Mouse (Mus musculus) heart, embryonic 10.5 days (tissue): ENCODE results near the gene Cadps. TPM values are rescaled to one million over a fixed set of nuclear protein-coding genes. Genes with fewer than 3 reads are reported as not detected.
"Not testable (repeated sequence)": the region's sequence is repeated elsewhere in the genome, so short reads cannot be mapped to it uniquely, and the experiment has no call there.

Experiments used
- DNase-seq: peaks from one replicate; pipeline ENCODE4 v3.0.0-alpha.2; 2017; ENCODE audit warnings: low spot score
- H3K27ac ChIP-seq: fragments of 300-500 bp; sonication (generic); 2 replicates; pipeline ENCODE4 v1.5.1; 2016; ENCODE audit warnings: mild to moderate bottlenecking
- H3K27me3 ChIP-seq: fragments of 300-500 bp; sonication (generic); 2 replicates; pipeline ENCODE4 v1.6.1; 2016; ENCODE audit warnings: mild to moderate bottlenecking; ENCODE audit not compliant: poor library complexity, insufficient read depth, severe bottlenecking
- H3K36me3 ChIP-seq: fragments of 300-500 bp; sonication (generic); 2 replicates; pipeline ENCODE4 v1.6.1; 2016; ENCODE audit warnings: mild to moderate bottlenecking, moderate library complexity
- H3K4me1 ChIP-seq: fragments of 300-500 bp; sonication (generic); 2 replicates; pipeline ENCODE4 v1.6.1; 2016; ENCODE audit warnings: mild to moderate bottlenecking
- H3K4me3 ChIP-seq: fragments of 300-500 bp; sonication (generic); 2 replicates; pipeline ENCODE4 v1.5.1; 2016; ENCODE audit warnings: mild to moderate bottlenecking, moderate library complexity
- H3K9me3 ChIP-seq: fragments of 300-500 bp; sonication (generic); 2 replicates; pipeline ENCODE4 v1.6.1; 2016; ENCODE audit warnings: mild to moderate bottlenecking, moderate library complexity
- WGBS: fragments of 180-500 bp; shearing (Covaris S2); methylation state at CpG from one replicate; pipeline ENCODE4 v1.1.7; 2016; 5-methylcytosine and 5-hydroxymethylcytosine counted together
- polyA plus RNA-seq: library from polyadenylated mRNA; unstranded; fragments of >200 nt; fragmentation: Nextera tagmentation; extraction: Ambion mirVana; gene quantifications from 2 replicates; pipeline ENCODE4 v1.2.1, GENCODE M21; 2016

The Cadps gene
- polyA plus RNA-seq, 1 experiment from 2014 or later = 0.65 TPM

DNA sequence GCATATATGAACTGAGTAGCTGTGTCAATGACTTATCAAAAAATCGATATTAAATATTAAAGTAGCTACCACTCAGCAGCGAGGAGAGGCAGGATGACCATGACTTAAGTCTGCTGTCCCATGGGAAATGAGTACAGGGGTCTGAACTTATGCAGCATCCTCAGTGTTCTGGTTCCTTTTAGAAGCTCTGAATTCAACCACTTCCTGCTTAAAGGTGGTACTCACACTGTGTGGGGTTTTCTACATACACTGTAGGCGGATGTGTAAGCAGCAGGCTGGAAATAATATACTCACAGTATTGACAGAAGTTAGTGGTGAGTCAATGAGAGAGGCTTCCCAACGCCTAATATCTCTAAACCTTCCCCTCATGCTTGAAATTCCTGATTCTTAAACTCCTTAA lies 215.9 kb downstream of the Cadps start:
- 72% methylated on average over 4 of the region's 4 CpGs for WGBS
- Histone ChIP-seq H3K9me3 (no peaks in the 10 kb centered on the region), H3K27ac (no peak overlapping the region), H3K4me3 (no peak overlapping the region), H3K36me3 (no peaks in the 10 kb centered on the region), H3K27me3 (no peaks in the 10 kb centered on the region), H3K4me1 (no peaks in the 10 kb centered on the region)
- DNase-seq = no peak

DNA sequence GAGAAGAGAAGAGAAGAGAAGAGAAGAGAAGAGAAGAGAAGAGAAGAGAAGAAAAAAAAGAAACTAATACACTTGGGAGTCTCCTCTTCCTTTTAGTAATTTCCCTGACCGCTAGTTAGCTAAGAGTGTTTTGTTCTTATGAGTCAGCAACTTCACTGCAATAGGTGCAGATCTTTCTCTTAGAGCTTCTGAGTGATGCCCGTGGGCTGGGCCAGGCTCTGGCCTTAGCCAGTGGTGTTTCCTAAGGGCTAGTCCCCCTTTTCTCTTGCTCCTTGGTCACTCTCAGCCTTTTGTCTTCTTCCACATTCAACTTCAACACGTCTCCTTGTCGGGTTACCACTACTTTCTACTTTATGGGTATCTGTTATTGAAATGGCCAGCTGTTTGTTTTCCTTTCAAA lies 216.7 kb downstream of the Cadps start:
- Histone ChIP-seq H3K9me3 (no peaks in the 10 kb centered on the region), H3K36me3 (no peaks in the 10 kb centered on the region), H3K4me1 (no peaks in the 10 kb centered on the region), H3K27me3 (no peaks in the 10 kb centered on the region), H3K4me3 (no peak overlapping the region), H3K27ac (no peak overlapping the region)
- 84% methylated on average over 4 of the region's 4 CpGs for WGBS
- DNase-seq = no peak

- Histone ChIP-seq H3K27me3 (no peaks in the 10 kb centered on the region), H3K9me3 (no peaks in the 10 kb centered on the region), H3K4me3 (no peak overlapping the region), H3K4me1 (no peaks in the 10 kb centered on the region), H3K36me3 (no peaks in the 10 kb centered on the region), H3K27ac (no peak overlapping the region)
- DNase-seq = no peak
- WGBS = 79% methylated on average over 2 of the region's 2 CpGs
These were observed 220.8 kb downstream of the Cadps start for GRCm38 (mm10) chr14:12602080-12602479.

DNA sequence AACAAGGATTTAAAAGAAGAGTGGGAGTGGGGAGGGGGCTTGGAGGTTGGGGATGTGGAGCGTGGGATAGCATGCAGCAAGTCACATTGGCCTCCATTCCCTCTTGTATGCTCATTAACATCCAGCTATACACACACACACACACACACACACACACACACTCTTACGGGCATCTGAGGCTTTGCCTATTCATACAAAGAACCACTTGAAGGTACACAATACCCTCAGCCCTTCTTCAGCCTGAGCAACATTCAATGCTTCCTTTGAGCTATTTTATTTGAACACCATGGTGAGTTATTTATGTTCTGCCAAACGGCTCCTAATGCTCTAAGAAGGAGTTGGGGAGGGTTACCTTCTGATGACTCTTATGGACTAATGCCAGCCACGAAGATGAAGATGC lies 227.6 kb downstream of the Cadps start:
- Histone ChIP-seq H3K36me3 (no peaks in the 10 kb centered on the region), H3K4me1 (no peaks in the 10 kb centered on the region), H3K27me3 (no peaks in the 10 kb centered on the region), H3K4me3 (no peak overlapping the region), H3K9me3 (no peaks in the 10 kb centered on the region), H3K27ac (no peak overlapping the region)
- WGBS = 72% methylated on average over 4 of the region's 4 CpGs
- DNase-seq = no peak

DNA sequence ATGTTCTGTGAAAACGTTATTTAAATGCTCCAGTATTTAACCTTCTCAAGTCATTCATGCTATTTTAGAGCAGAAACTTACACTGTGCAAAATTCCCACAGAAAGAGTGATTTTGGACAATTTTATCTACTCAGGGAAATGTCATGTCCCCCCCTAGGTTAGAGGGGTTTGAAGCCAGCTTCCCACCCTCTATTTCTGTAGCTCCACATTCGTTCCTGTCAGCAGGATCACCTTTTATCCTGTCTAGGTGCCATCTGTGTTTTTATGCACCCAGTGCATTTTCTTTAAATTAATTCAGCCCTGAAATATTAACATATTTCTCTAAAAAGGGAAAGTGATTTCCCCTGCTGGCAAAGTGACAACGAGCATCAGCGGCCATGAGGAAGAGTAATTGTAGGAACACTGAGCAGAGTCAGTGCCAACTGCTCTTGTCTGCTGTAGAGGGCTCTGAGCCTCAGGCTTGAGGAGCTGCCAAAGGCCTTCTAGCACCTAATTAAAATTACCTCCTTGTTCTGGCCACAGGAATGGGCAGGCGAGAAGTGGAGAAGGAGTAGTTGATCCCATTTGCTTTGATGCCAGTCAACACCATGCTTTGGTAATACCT lies 230.3 kb downstream of the Cadps start:
- WGBS = 76% methylated on average over 5 of the region's 5 CpGs
- H3K4me1 ChIP-seq = no peaks in the 10 kb centered on the region
- no peaks in the 10 kb centered on the region for H3K36me3 ChIP-seq

DNA sequence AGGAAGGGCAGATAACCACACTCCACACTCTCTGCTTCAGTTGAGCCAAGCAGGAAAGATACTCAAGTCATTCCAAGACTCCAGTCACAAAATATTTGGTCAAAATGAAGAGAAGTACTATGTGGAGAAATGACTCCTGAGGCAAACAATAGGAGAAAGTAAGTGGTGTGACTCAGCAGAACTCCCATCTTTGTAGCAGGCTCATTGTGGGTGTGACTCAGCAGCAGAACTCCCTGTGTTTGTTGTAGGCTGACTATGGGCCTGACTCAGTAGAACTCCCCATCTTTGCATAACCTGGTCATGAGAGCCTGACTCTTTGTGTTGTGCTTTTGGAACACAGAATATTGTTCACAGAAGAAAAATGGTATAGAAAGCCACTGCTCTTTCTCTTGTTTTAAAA lies 231.1 kb downstream of the Cadps start:
- no peak overlapping the region for H3K4me3 ChIP-seq
- H3K9me3 ChIP-seq = no peaks in the 10 kb centered on the region
- no peaks in the 10 kb centered on the region for H3K27me3 ChIP-seq
- no peaks in the 10 kb centered on the region for H3K36me3 ChIP-seq
- H3K27ac ChIP-seq = no peak overlapping the region
- H3K4me1 ChIP-seq = no peaks in the 10 kb centered on the region
- DNase-seq = no peak

More for the DNA sequence above, 230.3 kb downstream of the Cadps start:
- DNase-seq = no peak
- Histone ChIP-seq H3K9me3 (no peaks in the 10 kb centered on the region), H3K27ac (no peak overlapping the region), H3K27me3 (no peaks in the 10 kb centered on the region), H3K4me3 (no peak overlapping the region)

DNA sequence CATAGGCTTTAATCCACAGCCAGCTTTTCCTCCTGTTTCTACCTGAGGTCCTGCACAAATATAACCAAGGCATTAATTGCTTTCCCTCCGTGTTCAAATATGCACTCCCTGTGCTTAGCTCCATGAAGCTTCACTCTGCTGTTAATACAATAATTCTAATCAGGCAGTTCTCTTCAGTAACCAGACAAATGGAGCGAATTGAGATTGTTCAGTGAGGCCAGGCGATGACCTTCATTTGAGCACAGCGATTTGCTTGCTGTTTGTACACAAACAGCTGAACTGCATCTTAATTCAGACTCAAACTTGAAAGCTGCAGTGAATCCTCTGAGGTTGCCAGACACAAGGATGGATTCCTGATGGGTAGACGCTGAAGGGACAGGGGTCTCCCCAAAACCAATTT lies 239.3 kb downstream of the Cadps start:
- Histone ChIP-seq H3K36me3 (no peaks in the 10 kb centered on the region), H3K9me3 (no peaks in the 10 kb centered on the region), H3K4me1 (peaks cover 9% of the 10 kb centered on the region; the same call in 1 of the 2 replicates), H3K27me3 (no peaks in the 10 kb centered on the region), H3K27ac (no peak overlapping the region), H3K4me3 (no peak overlapping the region)
- no peak for DNase-seq
- 85% methylated on average over 5 of the region's 5 CpGs for WGBS

DNA sequence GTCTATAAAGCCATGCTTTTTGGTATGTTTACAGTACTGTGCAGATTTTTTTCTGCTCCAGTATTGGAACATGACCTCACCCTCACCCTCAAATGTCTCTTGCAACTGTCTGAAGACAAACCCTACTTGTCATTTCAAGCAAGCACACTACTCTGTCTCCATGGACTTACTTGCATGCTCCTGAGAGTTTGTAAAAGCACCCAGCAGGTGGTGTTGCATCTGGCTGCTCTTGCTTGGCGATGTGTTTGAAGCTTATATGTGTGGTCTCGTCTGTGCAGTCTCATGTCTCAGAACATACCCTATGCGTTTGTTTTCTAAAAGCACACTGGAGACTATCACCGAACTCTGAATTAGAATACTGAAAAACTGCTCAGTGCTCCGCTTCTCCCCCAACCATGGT lies 241.2 kb downstream of the Cadps start:
- no peaks in the 10 kb centered on the region for H3K9me3 ChIP-seq
- H3K4me1 ChIP-seq = peaks cover 9% of the 10 kb centered on the region; the same call in 1 of the 2 replicates
- H3K27ac ChIP-seq = no peak overlapping the region
- H3K27me3 ChIP-seq = no peaks in the 10 kb centered on the region
- no peaks in the 10 kb centered on the region for H3K36me3 ChIP-seq
- no peak for DNase-seq
- no peak overlapping the region for H3K4me3 ChIP-seq
- WGBS = 84% methylated on average over 5 of the region's 5 CpGs

DNA sequence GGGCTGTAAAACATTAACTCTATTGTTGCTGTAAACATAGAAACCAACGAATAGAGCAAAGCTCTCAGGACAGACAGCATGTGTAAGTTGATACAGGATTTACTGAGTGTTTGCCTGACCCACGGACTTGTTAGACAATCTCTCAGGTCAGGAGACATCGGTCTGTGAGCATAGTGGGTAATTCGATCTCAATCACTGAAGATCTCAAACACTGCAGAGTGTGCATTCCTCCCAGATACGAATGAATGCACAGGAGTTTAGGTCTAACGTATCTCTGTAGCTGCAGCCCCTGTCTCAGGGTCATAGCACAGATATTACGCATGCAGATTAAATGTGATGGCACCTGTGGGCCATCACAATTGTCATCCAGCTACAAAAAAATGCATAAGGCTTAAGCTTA lies 242.1 kb downstream of the Cadps start:
- Histone ChIP-seq H3K9me3 (no peaks in the 10 kb centered on the region), H3K36me3 (no peaks in the 10 kb centered on the region), H3K4me1 (peaks cover 9% of the 10 kb centered on the region; the same call in 1 of the 2 replicates), H3K27ac (no peak overlapping the region), H3K4me3 (no peak overlapping the region), H3K27me3 (no peaks in the 10 kb centered on the region)
- no peak for DNase-seq
- WGBS = 48% methylated on average over 7 of the region's 7 CpGs

- DNase-seq = no peak
- no peak overlapping the region for H3K4me3 ChIP-seq
- H3K36me3 ChIP-seq = no peaks in the 10 kb centered on the region
- no peaks in the 10 kb centered on the region for H3K27me3 ChIP-seq
- H3K27ac ChIP-seq = no peak overlapping the region
- no peaks in the 10 kb centered on the region for H3K9me3 ChIP-seq
- peaks cover 6% of the 10 kb centered on the region; the same call in 1 of the 2 replicates for H3K4me1 ChIP-seq
- 77% methylated on average over 1 of the region's 1 CpGs for WGBS
These were observed 244.7 kb downstream of the Cadps start for GRCm38 (mm10) chr14:12578156-12578555.

GRCm38 (mm10) chr14:12577475-12578140 lies 245.3 kb downstream of the Cadps start:
- Histone ChIP-seq H3K9me3 (no peaks in the 10 kb centered on the region), H3K27me3 (no peaks in the 10 kb centered on the region), H3K4me1 (peaks cover 6% of the 10 kb centered on the region; the same call in 1 of the 2 replicates), H3K27ac (no peak overlapping the region), H3K36me3 (no peaks in the 10 kb centered on the region), H3K4me3 (no peak overlapping the region)
- WGBS = 75% methylated on average over 2 of the region's 2 CpGs
- DNase-seq = no peak

DNA sequence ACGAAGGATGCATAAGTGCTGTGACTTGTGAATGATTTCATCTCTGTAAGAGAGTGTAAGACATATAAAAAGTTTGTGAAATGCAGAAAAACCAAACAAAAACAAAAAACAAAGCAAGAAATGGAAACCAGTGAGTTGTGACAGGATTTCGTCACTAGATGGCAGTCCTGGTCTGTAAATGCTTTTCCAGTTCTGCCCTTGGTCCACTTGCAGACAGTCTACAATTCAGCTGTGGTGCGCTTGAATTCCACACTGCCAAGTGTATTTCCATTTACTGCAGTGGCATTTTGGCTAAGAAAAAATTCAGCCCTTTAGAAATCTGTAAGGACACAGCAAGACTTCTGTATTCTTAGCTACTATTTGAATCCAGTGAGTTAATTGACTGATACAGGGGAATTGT lies 247.8 kb downstream of the Cadps start:
- Histone ChIP-seq H3K9me3 (no peaks in the 10 kb centered on the region), H3K36me3 (no peaks in the 10 kb centered on the region), H3K27me3 (no peaks in the 10 kb centered on the region), H3K27ac (no peak overlapping the region), H3K4me3 (no peak overlapping the region), H3K4me1 (0 out of 2 replicates have a peak, but pooled peaks cover 6% of the 10 kb centered on the region)
- 29% methylated on average over 3 of the region's 3 CpGs for WGBS
- no peak for DNase-seq

GRCm38 (mm10) chr14:12574336-12574735 lies 248.5 kb downstream of the Cadps start:
- H3K36me3 ChIP-seq = no peaks in the 10 kb centered on the region
- H3K27me3 ChIP-seq = no peaks in the 10 kb centered on the region
- 0 out of 2 replicates have a peak, but pooled peaks cover 6% of the 10 kb centered on the region for H3K4me1 ChIP-seq
- no peak for DNase-seq
- H3K4me3 ChIP-seq = no peak overlapping the region
- 54% methylated on average over 4 of the region's 4 CpGs for WGBS
- no peak overlapping the region for H3K27ac ChIP-seq
- no peaks in the 10 kb centered on the region for H3K9me3 ChIP-seq

GRCm38 (mm10) chr14:12561730-12562129 lies 261.1 kb downstream of the Cadps start:
- not testable (repeated sequence) for H3K9me3 ChIP-seq, H3K4me3 ChIP-seq, H3K27ac ChIP-seq, H3K36me3 ChIP-seq, DNase-seq, H3K27me3 ChIP-seq, H3K4me1 ChIP-seq
